Mouse (Mus musculus): ENCODE data around the gene Szrd1. TPM values are rescaled to one million over a fixed set of nuclear protein-coding genes. Genes with fewer than 3 reads are reported as not detected.
A peak's percentile ranks its signal among the peaks of the same experiment; 100 is the strongest.

Szrd1 gene
- polyA plus RNA-seq, 1 experiment: 8.2 TPM

GRCm38 (mm10) chr4:141131531-141132061 is 8.0 kb downstream of the Szrd1 start:
- TF ChIP-seq CTCF (IDR thresholded peaks at IDR 0.05; ENCODE audit: control insufficient read depth, insufficient read depth, insufficient replicate concordance, low read depth, low read length): no peak
- H3K4me3 ChIP-seq (ENCODE audit: control insufficient read depth, low read depth, low read length): no peak overlapping the region
- no peaks in the 10 kb centered on the region for H3K4me1 ChIP-seq (ENCODE audit: control insufficient read depth, insufficient read depth, low read length)
- no peaks in the 10 kb centered on the region for H3K27me3 ChIP-seq (ENCODE audit: control insufficient read depth, insufficient read depth, low read length)
- no peak overlapping the region for H3K27ac ChIP-seq (ENCODE audit: control insufficient read depth, insufficient read depth, low read depth, low read length)
- no peaks in the 10 kb centered on the region; the same call in 1 of the 2 replicates for H3K36me3 ChIP-seq (ENCODE audit: control insufficient read depth, insufficient read depth, low read length)

DNA sequence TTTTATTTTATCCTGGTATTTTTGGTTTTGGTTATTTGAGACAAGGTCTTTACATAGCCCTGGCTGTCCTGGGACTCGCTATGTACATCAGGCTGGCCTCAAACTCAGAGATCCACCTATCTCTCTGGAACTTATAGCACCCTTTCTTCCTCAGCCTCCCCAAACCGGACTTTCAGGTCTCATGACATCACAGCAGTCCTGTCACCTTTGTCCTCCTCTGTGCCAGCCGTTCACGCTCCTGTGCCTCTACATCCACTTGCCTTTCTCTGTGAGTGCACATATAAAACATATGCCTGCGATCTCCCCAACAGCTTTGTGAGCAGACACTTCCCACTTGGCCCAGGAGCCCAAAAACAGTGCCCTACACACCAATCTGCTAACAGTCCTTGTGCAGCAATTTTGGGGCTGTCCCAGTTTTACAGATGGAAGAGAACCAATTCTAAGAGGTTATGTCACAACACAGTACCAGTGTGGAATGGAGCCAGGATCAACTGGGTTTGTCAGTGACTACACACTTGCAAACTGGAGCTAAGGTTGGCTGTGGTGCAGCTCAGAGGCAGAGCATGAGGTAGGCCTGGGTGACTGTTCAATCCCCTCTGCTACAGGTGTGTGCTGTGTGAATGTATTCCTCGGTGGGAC is 8.8 kb downstream of the Szrd1 start:
- Histone ChIP-seq H3K4me3 (ENCODE audit: control insufficient read depth, low read depth, low read length) (no peak overlapping the region), H3K36me3 (ENCODE audit: control insufficient read depth, insufficient read depth, low read length) (no peaks in the 10 kb centered on the region; the same call in 1 of the 2 replicates), H3K4me1 (ENCODE audit: control insufficient read depth, insufficient read depth, low read length) (no peaks in the 10 kb centered on the region), H3K27ac (ENCODE audit: control insufficient read depth, insufficient read depth, low read depth, low read length) (no peak overlapping the region), H3K27me3 (ENCODE audit: control insufficient read depth, insufficient read depth, low read length) (no peaks in the 10 kb centered on the region)
- TF ChIP-seq POLR2A (IDR thresholded peaks at IDR 0.05; ENCODE audit: control insufficient read depth, low read depth, low read length) (no peak), CTCF (IDR thresholded peaks at IDR 0.05; ENCODE audit: control insufficient read depth, insufficient read depth, insufficient replicate concordance, low read depth, low read length) (no peak)

- no peaks in the 10 kb centered on the region for H3K4me1 ChIP-seq (ENCODE audit: control insufficient read depth, insufficient read depth, low read length)
- no peaks in the 10 kb centered on the region; the same call in 1 of the 2 replicates for H3K36me3 ChIP-seq (ENCODE audit: control insufficient read depth, insufficient read depth, low read length)
- no peak overlapping the region for H3K4me3 ChIP-seq (ENCODE audit: control insufficient read depth, low read depth, low read length)
- H3K27ac ChIP-seq (ENCODE audit: control insufficient read depth, insufficient read depth, low read depth, low read length): no peak overlapping the region
- no peak for TF ChIP-seq CTCF (IDR thresholded peaks at IDR 0.05; ENCODE audit: control insufficient read depth, insufficient read depth, insufficient replicate concordance, low read depth, low read length)
- TF ChIP-seq POLR2A (IDR thresholded peaks at IDR 0.05; ENCODE audit: control insufficient read depth, low read depth, low read length): no peak
- H3K27me3 ChIP-seq (ENCODE audit: control insufficient read depth, insufficient read depth, low read length): no peaks in the 10 kb centered on the region
Observed at GRCm38 (mm10) chr4:141129190-141129710, 10.3 kb downstream of the Szrd1 start.

GRCm38 (mm10) chr4:141123065-141123464 is 16.5 kb downstream of the Szrd1 start:
- H3K4me1 ChIP-seq (ENCODE audit: control insufficient read depth, insufficient read depth, low read length): no peaks in the 10 kb centered on the region; the same call in 1 of the 2 replicates
- no peak overlapping the region for H3K4me3 ChIP-seq (ENCODE audit: control insufficient read depth, low read depth, low read length)
- H3K27me3 ChIP-seq (ENCODE audit: control insufficient read depth, insufficient read depth, low read length): no peaks in the 10 kb centered on the region
- no peak overlapping the region for H3K27ac ChIP-seq (ENCODE audit: control insufficient read depth, insufficient read depth, low read depth, low read length)
- TF ChIP-seq CTCF (IDR thresholded peaks at IDR 0.05; ENCODE audit: control insufficient read depth, insufficient read depth, insufficient replicate concordance, low read depth, low read length) (no peak), POLR2A (IDR thresholded peaks at IDR 0.05; ENCODE audit: control insufficient read depth, low read depth, low read length) (no peak)
- no peaks in the 10 kb centered on the region; the same call in 1 of the 2 replicates for H3K36me3 ChIP-seq (ENCODE audit: control insufficient read depth, insufficient read depth, low read length)

GRCm38 (mm10) chr4:141122663-141123062 is 16.9 kb downstream of the Szrd1 start:
- H3K4me3 ChIP-seq (ENCODE audit: control insufficient read depth, low read depth, low read length): no peak overlapping the region
- no peak overlapping the region for H3K27ac ChIP-seq (ENCODE audit: control insufficient read depth, insufficient read depth, low read depth, low read length)
- H3K27me3 ChIP-seq (ENCODE audit: control insufficient read depth, insufficient read depth, low read length): no peaks in the 10 kb centered on the region
- TF ChIP-seq POLR2A (IDR thresholded peaks at IDR 0.05; ENCODE audit: control insufficient read depth, low read depth, low read length) (no peak), CTCF (IDR thresholded peaks at IDR 0.05; ENCODE audit: control insufficient read depth, insufficient read depth, insufficient replicate concordance, low read depth, low read length) (no peak)
- H3K4me1 ChIP-seq (ENCODE audit: control insufficient read depth, insufficient read depth, low read length): no peaks in the 10 kb centered on the region; the same call in 1 of the 2 replicates
- no peaks in the 10 kb centered on the region; the same call in 1 of the 2 replicates for H3K36me3 ChIP-seq (ENCODE audit: control insufficient read depth, insufficient read depth, low read length)

GRCm38 (mm10) chr4:141120700-141121099 is 18.9 kb downstream of the Szrd1 start:
- TF ChIP-seq POLR2A (IDR thresholded peaks at IDR 0.05; ENCODE audit: control insufficient read depth, low read depth, low read length) (no peak), CTCF (IDR thresholded peaks at IDR 0.05; ENCODE audit: control insufficient read depth, insufficient read depth, insufficient replicate concordance, low read depth, low read length) (peak; percentile 39; the same call in 1 of the 2 replicates)
- Histone ChIP-seq H3K27ac (ENCODE audit: control insufficient read depth, insufficient read depth, low read depth, low read length) (no peak overlapping the region), H3K36me3 (ENCODE audit: control insufficient read depth, insufficient read depth, low read length) (no peaks in the 10 kb centered on the region), H3K4me3 (ENCODE audit: control insufficient read depth, low read depth, low read length) (no peak overlapping the region), H3K27me3 (ENCODE audit: control insufficient read depth, insufficient read depth, low read length) (no peaks in the 10 kb centered on the region), H3K4me1 (ENCODE audit: control insufficient read depth, insufficient read depth, low read length) (no peaks in the 10 kb centered on the region; the same call in 1 of the 2 replicates)

DNA sequence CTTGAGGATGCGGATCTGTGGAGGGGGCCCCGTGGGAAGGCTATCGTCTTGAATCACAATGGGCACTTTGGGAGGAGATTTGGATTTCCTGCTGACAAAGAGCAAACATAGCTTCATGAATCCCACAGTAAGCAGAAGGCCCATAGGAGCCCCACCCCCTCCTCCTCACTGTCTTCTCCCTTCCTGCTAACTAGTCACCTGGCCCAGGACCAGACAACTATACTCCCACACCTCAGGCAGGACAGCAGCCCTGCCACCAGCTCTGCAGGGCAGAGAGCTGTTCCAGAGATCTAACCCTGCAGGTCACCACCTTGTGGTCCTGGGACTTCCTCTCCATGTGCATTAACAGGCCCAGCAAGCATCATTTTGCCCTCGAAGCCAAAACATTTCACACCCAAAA is 20.9 kb downstream of the Szrd1 start:
- no peak overlapping the region for H3K4me3 ChIP-seq (ENCODE audit: control insufficient read depth, low read depth, low read length)
- no peaks in the 10 kb centered on the region for H3K36me3 ChIP-seq (ENCODE audit: control insufficient read depth, insufficient read depth, low read length)
- H3K4me1 ChIP-seq (ENCODE audit: control insufficient read depth, insufficient read depth, low read length): no peaks in the 10 kb centered on the region; the same call in 1 of the 2 replicates
- H3K27me3 ChIP-seq (ENCODE audit: control insufficient read depth, insufficient read depth, low read length): no peaks in the 10 kb centered on the region
- no peak overlapping the region for H3K27ac ChIP-seq (ENCODE audit: control insufficient read depth, insufficient read depth, low read depth, low read length)
- no peak for TF ChIP-seq CTCF (IDR thresholded peaks at IDR 0.05; ENCODE audit: control insufficient read depth, insufficient read depth, insufficient replicate concordance, low read depth, low read length)
- TF ChIP-seq POLR2A (IDR thresholded peaks at IDR 0.05; ENCODE audit: control insufficient read depth, low read depth, low read length): no peak
